Mouse (Mus musculus): ENCODE results near the gene Lgals3. TPM values are rescaled to one million over a fixed set of nuclear protein-coding genes. Genes with fewer than 3 reads are reported as not detected.

Gene Lgals3
- polyA plus RNA-seq, 1 experiment: 1,338 TPM

DNA sequence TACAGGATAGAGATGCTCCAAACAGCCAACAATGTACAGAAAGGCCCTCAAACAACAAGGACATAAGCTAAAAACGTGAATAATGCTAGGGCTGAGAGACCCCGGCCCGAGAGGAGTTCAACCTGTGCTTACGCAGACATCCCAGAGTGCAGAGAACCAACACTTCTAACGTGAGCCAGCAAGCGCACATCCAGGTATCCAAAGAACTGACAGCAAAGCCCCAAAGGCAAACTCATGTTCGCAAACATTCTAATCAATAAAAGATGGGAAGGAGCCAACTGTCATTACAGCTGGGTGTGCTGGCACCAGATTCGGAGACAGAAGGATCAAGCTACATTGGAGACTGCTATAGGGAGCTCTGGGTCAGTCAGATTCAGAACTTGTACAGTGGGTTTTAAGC, 35.2 kb downstream of the Lgals3 start:
- Histone ChIP-seq H3K36me3 (ENCODE audit: control insufficient read depth, insufficient read depth) (peaks cover 76% of the 10 kb centered on the region), H3ac (ENCODE audit: control insufficient read depth, insufficient read length, low read depth) (no peak overlapping the region), H3K4me3 (ENCODE audit: insufficient read depth, poor library complexity, severe bottlenecking) (no peak overlapping the region), H3K79me2 (ENCODE audit: control insufficient read depth, insufficient read depth) (no peaks in the 10 kb centered on the region), H3K27me3 (ENCODE audit: control insufficient read depth, insufficient read depth, insufficient read length) (no peaks in the 10 kb centered on the region), H3K79me3 (ENCODE audit: low read depth) (no peaks in the 10 kb centered on the region)
- TF ChIP-seq MYOD1 (IDR thresholded peaks at IDR 0.05; ENCODE audit: control insufficient read depth, insufficient read length, low read depth): no peak
- no peak for TF ChIP-seq CTCF (IDR thresholded peaks at IDR 0.05; ENCODE audit: control insufficient read depth, insufficient read depth, insufficient read length)
- TF ChIP-seq USF1 (IDR thresholded peaks at IDR 0.05; ENCODE audit: low read depth): no peak
- no peak for TF ChIP-seq FOSL1 (IDR thresholded peaks at IDR 0.05; ENCODE audit: insufficient read depth, low read length, poor library complexity, severe bottlenecking)

DNA sequence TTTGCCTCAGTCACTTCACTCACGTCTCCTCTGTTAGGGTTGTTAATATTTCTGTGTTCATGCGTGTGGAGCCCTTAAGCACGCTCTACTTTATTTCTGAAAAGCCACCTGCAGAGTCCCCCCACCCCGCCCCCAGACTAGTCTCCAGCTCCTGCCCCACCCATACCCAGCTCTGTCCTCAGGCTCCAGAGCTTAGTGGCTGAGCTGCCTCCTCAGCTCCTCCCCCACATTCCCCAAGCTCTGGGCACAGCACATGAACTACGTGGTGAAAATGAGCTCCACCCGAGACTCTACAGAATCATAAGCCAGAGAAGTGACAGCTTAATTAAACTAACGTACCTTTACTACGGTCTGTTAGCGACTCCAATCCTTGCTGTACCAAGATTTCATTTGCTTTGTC, 38.4 kb downstream of the Lgals3 start:
- peaks cover 78% of the 10 kb centered on the region for H3K36me3 ChIP-seq (ENCODE audit: control insufficient read depth, insufficient read depth)
- TF ChIP-seq MYOG (IDR thresholded peaks at IDR 0.05; ENCODE audit: control insufficient read depth, extremely low read depth, insufficient read length): no peak
- no peak for TF ChIP-seq MAX (IDR thresholded peaks at IDR 0.05)
- no peak for TF ChIP-seq CTCF (IDR thresholded peaks at IDR 0.05; ENCODE audit: control insufficient read depth, insufficient read depth, insufficient read length)
- no peak for TF ChIP-seq MYOD1 (IDR thresholded peaks at IDR 0.05; ENCODE audit: control insufficient read depth, insufficient read length, low read depth)
- TF ChIP-seq USF1 (IDR thresholded peaks at IDR 0.05; ENCODE audit: low read depth): no peak
- no peak for TF ChIP-seq FOSL1 (IDR thresholded peaks at IDR 0.05; ENCODE audit: insufficient read depth, low read length, poor library complexity, severe bottlenecking)
- no peak for TF ChIP-seq CEBPB (IDR thresholded peaks at IDR 0.05; ENCODE audit: low read depth)
- no peaks in the 10 kb centered on the region for H3K79me2 ChIP-seq (ENCODE audit: control insufficient read depth, insufficient read depth)
- no peak overlapping the region for H3K4me3 ChIP-seq (ENCODE audit: insufficient read depth, poor library complexity, severe bottlenecking)
- no peaks in the 10 kb centered on the region for H3K27me3 ChIP-seq (ENCODE audit: control insufficient read depth, insufficient read depth, insufficient read length)
- no peak overlapping the region for H3ac ChIP-seq (ENCODE audit: control insufficient read depth, insufficient read length, low read depth)
- no peaks in the 10 kb centered on the region for H3K79me3 ChIP-seq (ENCODE audit: low read depth)

- peak overlapping the region; percentile 35 for H3ac ChIP-seq (ENCODE audit: control insufficient read depth, insufficient read length, low read depth)
- peaks cover 33% of the 10 kb centered on the region for H3K79me2 ChIP-seq (ENCODE audit: control insufficient read depth, insufficient read depth)
- peaks cover 17% of the 10 kb centered on the region for H3K79me3 ChIP-seq (ENCODE audit: low read depth)
- no peaks in the 10 kb centered on the region for H3K27me3 ChIP-seq (ENCODE audit: control insufficient read depth, insufficient read depth, insufficient read length)
- H3K36me3 ChIP-seq (ENCODE audit: control insufficient read depth, insufficient read depth): peaks cover 43% of the 10 kb centered on the region
- TF ChIP-seq CEBPB (IDR thresholded peaks at IDR 0.05; ENCODE audit: low read depth) (no peak), FOSL1 (IDR thresholded peaks at IDR 0.05; ENCODE audit: insufficient read depth, low read length, poor library complexity, severe bottlenecking) (no peak), MAX (IDR thresholded peaks at IDR 0.05) (no peak), CTCF (IDR thresholded peaks at IDR 0.05; ENCODE audit: control insufficient read depth, insufficient read depth, insufficient read length) (no peak), USF1 (IDR thresholded peaks at IDR 0.05; ENCODE audit: low read depth) (no peak), MYOG (IDR thresholded peaks at IDR 0.05; ENCODE audit: control insufficient read depth, extremely low read depth, insufficient read length) (no peak), MYOD1 (IDR thresholded peaks at IDR 0.05; ENCODE audit: control insufficient read depth, insufficient read length, low read depth) (no peak)
- peak overlapping the region; percentile 61 for H3K4me3 ChIP-seq (ENCODE audit: insufficient read depth, poor library complexity, severe bottlenecking)
Measured at GRCm38 (mm10) chr14:47417346-47417745, 49.8 kb downstream of the Lgals3 start.

DNA sequence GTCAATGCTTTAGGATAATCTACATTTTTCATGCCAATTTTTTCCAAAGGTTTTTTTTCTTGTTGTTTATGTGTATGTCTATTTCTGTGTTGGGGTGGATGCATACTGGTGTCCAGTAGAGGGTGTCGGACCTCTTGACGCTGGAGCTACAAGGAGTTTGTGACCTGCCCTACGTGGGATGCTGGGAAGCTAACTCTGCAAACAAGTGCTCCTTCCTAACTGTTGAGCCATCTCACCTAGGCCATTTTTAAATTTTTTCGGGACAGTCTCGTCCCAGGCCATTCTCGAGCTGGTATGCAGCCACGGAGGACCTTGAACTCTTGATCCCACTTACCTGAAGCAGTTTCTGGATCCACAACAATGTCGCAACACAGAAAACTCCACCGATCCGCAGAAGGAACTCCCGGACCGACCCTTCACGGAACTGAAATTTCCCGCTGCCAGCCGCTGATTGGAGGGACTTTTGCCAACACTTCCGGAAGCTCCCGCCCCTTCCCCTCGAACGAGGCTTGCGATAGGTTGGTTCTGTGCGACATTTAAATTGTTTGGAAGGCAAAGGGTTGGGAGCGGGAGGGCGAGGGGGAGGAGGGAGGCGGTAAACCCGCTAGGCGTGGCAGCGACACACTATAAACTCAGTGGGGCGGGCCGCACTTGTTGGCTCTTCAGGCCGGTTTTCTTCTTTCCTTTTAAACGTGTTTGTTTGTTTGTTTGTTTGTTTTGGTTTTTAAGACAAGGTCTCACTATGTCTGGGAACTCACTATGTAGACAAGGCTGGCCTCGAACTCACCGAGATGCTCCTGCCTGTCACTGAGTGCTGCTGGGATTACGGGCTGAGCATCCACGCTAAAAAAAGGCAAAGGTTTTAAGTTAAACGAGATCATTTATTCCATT, 50.5 kb downstream of the Lgals3 start, which contains the start of gene Dlgap5:
TSS of gene Dlgap5 (minus strand) at position 633 of the 891 bp plus-strand sequence.
- peak; percentile 63 for TF ChIP-seq CEBPB (IDR thresholded peaks at IDR 0.05; ENCODE audit: low read depth)
- TF ChIP-seq USF1 (IDR thresholded peaks at IDR 0.05; ENCODE audit: low read depth): no peak
- TF ChIP-seq FOSL1 (IDR thresholded peaks at IDR 0.05; ENCODE audit: insufficient read depth, low read length, poor library complexity, severe bottlenecking): no peak
- TF ChIP-seq CTCF (IDR thresholded peaks at IDR 0.05; ENCODE audit: control insufficient read depth, insufficient read depth, insufficient read length): no peak
- no peak for TF ChIP-seq MYOG (IDR thresholded peaks at IDR 0.05; ENCODE audit: control insufficient read depth, extremely low read depth, insufficient read length)
- TF ChIP-seq MAX (IDR thresholded peaks at IDR 0.05): no peak
- Histone ChIP-seq H3K4me3 (ENCODE audit: insufficient read depth, poor library complexity, severe bottlenecking) (peak within 1 kb of the TSS; percentile 61), H3K79me2 (ENCODE audit: control insufficient read depth, insufficient read depth) (peaks cover 33% of the 10 kb centered on the region), H3ac (ENCODE audit: control insufficient read depth, insufficient read length, low read depth) (peak within 1 kb of the TSS; percentile 81), H3K79me3 (ENCODE audit: low read depth) (peaks cover 17% of the 10 kb centered on the region), H3K27me3 (ENCODE audit: control insufficient read depth, insufficient read depth, insufficient read length) (no peaks in the 10 kb centered on the region), H3K36me3 (ENCODE audit: control insufficient read depth, insufficient read depth) (peaks cover 37% of the 10 kb centered on the region)

DNA sequence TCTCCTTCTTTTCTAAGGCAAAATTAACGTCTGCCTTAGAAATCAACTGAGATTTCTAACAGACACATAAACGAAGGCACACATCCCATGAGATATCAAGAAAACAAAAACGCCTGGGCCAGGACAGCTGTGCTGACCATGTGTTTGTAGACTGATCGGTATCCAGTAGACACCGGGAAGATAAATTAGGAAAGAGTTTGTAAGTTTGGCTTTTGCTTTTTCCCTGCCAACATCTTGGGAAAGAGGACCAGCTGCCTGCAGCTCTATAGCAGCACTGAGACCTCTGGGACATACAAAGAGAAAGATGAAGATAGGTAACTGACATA, 51.1 kb downstream of the Lgals3 start:
- Histone ChIP-seq H3K27me3 (ENCODE audit: control insufficient read depth, insufficient read depth, insufficient read length) (no peaks in the 10 kb centered on the region), H3ac (ENCODE audit: control insufficient read depth, insufficient read length, low read depth) (no peak overlapping the region), H3K79me2 (ENCODE audit: control insufficient read depth, insufficient read depth) (peaks cover 33% of the 10 kb centered on the region), H3K4me3 (ENCODE audit: insufficient read depth, poor library complexity, severe bottlenecking) (no peak overlapping the region), H3K36me3 (ENCODE audit: control insufficient read depth, insufficient read depth) (peaks cover 33% of the 10 kb centered on the region), H3K79me3 (ENCODE audit: low read depth) (peaks cover 17% of the 10 kb centered on the region)
- TF ChIP-seq FOSL1 (IDR thresholded peaks at IDR 0.05; ENCODE audit: insufficient read depth, low read length, poor library complexity, severe bottlenecking): no peak
- TF ChIP-seq MAX (IDR thresholded peaks at IDR 0.05): no peak
- TF ChIP-seq USF1 (IDR thresholded peaks at IDR 0.05; ENCODE audit: low read depth): no peak
- TF ChIP-seq CTCF (IDR thresholded peaks at IDR 0.05; ENCODE audit: control insufficient read depth, insufficient read depth, insufficient read length): no peak
- no peak for TF ChIP-seq CEBPB (IDR thresholded peaks at IDR 0.05; ENCODE audit: low read depth)
- TF ChIP-seq MYOD1 (IDR thresholded peaks at IDR 0.05; ENCODE audit: control insufficient read depth, insufficient read length, low read depth): no peak
- no peak for TF ChIP-seq MYOG (IDR thresholded peaks at IDR 0.05; ENCODE audit: control insufficient read depth, extremely low read depth, insufficient read length)
